Mouse (Mus musculus) bone marrow macrophage, adult 2 months (primary cell): Measurements from ENCODE around the gene Letm1.

Experiments
- CTCF ChIP-seq: IDR thresholded peaks from 2 replicates; pipeline ENCODE4 v1.5.1; 2012; ENCODE audit warnings: low read depth, mild to moderate bottlenecking, low read length, moderate library complexity
- POLR2A ChIP-seq: IDR thresholded peaks from 2 replicates; pipeline ENCODE4 v1.6.1; 2012; ENCODE audit warnings: mild to moderate bottlenecking, low read depth, low read length, borderline replicate concordance

GRCm38 (mm10) chr5:33828107-33828506, 45.5 kb upstream of the Letm1 start:
- no peak for TF ChIP-seq CTCF
- no peak for TF ChIP-seq POLR2A
